Mouse (Mus musculus) inflammation-experienced regulatory T-cells, adult 16 weeks (primary cell): ENCODE data around the gene Uimc1. TPM values are rescaled to one million over a fixed set of nuclear protein-coding genes. Genes with fewer than 3 reads are reported as not detected.

Experiments
- polyA plus RNA-seq: library from polyadenylated mRNA; unstranded; fragments of 100-300 nt; shearing (Covaris generic); gene quantifications from one replicate; pipeline ENCODE4 v1.2.1, GENCODE M21; 2017

The Uimc1 gene
- polyA plus RNA-seq = 79.5 TPM

DNA sequence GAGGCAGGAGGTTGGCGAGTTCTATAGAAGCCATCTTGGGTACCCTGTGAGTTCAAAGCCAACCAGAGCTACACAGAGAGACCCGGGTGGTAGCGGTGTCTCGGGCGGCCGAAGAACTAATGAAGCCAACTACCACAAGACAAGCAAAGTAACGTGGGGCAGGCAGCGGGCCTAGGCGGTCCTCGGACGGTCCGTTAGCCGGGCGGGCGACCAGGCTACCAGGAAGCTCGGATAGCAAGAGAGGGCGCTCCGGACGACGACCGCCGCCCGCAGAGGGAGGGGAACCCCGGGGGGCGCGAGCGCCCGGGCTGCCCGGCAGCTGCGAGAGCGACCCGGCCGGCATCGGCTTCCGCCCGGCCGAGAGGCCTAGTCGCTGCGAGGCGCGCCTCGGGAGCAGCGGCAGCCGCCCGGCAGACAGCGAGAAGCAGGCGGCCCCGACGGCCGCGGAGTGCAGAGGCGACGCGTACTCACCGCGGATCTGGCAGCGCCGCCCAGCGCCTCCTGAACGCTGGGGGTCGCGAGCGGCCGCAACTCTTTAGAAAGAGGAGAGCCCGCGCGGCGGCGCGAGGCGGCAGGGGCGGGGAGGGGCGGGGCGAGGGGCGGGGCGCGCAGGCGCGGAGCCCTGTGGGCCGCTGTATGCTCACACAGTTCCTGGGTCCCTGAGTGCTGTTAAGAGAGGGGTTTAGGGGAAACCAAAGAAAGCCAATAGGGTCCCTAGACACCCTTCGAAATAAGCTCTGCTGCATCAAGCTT lies at the start of gene Uimc1:
Gene Uimc1 (minus strand): TSS at position 575 of the 753 bp plus-strand sequence.

DNA sequence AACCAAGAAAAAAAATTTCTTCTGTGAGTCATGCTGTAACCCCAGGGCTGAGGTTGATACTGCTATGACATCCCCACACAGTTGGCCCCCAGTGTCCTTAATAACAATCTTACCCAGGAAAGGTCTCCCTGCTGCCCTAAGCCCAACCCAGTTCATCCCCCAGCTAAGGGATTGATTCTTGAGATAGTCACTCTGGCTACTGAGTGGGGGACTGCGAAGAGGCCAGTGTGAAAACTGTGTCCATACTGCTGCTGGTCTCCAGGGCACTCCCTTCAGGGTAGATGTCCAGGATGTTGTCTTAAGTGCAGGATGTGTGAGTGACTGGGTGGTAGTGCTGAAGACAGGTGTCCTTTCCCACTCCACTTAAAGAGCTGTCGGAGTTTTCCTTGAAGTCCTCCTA lies 33.3 kb upstream of the Uimc1 start, which contains the start of gene Gm17617:
Gene Gm17617 (minus strand): TSS at position 101 of the 400 bp plus-strand sequence.

GRCm38 (mm10) chr13:55105045-55105952 lies 5.2 kb upstream of the Uimc1 start, which contains the start of gene Zfp346:
Gene Zfp346 (plus strand): TSS chr13:55105311.

DNA sequence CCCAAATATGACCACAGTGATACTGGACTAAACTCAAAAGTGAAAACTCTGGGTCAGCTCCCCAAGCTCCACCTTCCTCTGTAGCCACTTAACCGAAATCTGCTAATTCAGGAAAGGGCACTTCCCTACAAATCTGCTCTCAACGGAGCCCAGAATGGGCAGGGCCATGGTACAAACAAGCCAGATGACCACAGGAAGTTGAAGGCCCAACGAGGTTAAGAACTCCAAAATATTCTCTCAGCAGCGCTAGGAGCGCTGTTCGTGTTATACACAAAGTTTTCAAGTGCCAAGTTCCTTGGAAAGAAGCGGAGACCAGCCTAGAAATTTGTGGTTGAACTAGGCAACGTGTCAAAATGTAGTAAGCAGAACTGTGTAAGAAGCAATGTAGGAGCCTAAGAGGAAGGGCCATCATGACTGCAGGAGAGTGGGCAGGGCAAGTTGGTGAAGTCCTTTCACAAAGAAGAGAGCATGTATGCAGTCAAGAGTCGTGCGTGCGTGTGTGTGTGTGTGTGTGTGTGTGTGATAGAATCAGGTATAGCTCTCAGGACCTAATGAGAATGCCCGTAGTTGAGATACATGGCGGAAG lies 78.8 kb downstream of the Uimc1 start, which contains the start of gene Hk3:
Gene Hk3 (minus strand): TSS at position 192 of the 586 bp plus-strand sequence.

Other genes with a start within 250 kb of the Uimc1 start
- gene Unc5a, start 150.9 kb downstream of the Uimc1 start, polyA plus RNA-seq = 1.00 TPM
- 1.6 TPM for gene Hk3, start 78.9 kb downstream of the Uimc1 start, polyA plus RNA-seq
- gene Zfp346, start 5.0 kb upstream of the Uimc1 start, polyA plus RNA-seq = 45.3 TPM
- gene Gm17617, start 33.2 kb upstream of the Uimc1 start, polyA plus RNA-seq = not detected
- gene Fgfr4, start 52.3 kb upstream of the Uimc1 start, polyA plus RNA-seq = not detected
- gene Nsd1, start 109.5 kb upstream of the Uimc1 start, polyA plus RNA-seq = 87.7 TPM
- 399 TPM for gene Prelid1, start 220.2 kb upstream of the Uimc1 start, polyA plus RNA-seq
- gene Rab24, start 221.6 kb upstream of the Uimc1 start, polyA plus RNA-seq = 21.6 TPM
- 4.0 TPM for gene Mxd3, start 229.5 kb upstream of the Uimc1 start, polyA plus RNA-seq